Mouse (Mus musculus) fat pad, adult 2 months (tissue): ENCODE measurements around the gene Tom1l2.

Experiments
- DNase-seq: peaks from one replicate; pipeline ENCODE4 v3.0.0-alpha.2; 2011; ENCODE audit warnings: low read depth, low spot score; ENCODE audit errors: extremely low read depth

Gene Tom1l2

GRCm38 (mm10) chr11:60233235-60233634 is 119.5 kb downstream of the Tom1l2 start:
- DNase-seq = no peak

GRCm38 (mm10) chr11:60232441-60233058 is 120.2 kb downstream of the Tom1l2 start:
- DNase-seq = no peak

GRCm38 (mm10) chr11:60231951-60232350 is 120.8 kb downstream of the Tom1l2 start:
- no peak for DNase-seq

- DNase-seq = no peak
Observed at GRCm38 (mm10) chr11:60231326-60231725, 121.4 kb downstream of the Tom1l2 start.

- no peak for DNase-seq
Observed at GRCm38 (mm10) chr11:60230512-60230911, 122.2 kb downstream of the Tom1l2 start.

GRCm38 (mm10) chr11:60229821-60230220 is 122.9 kb downstream of the Tom1l2 start:
- no peak for DNase-seq

GRCm38 (mm10) chr11:60228525-60228924 is 124.2 kb downstream of the Tom1l2 start:
- no peak for DNase-seq

- DNase-seq = no peak
Observed at GRCm38 (mm10) chr11:60225874-60226273, 126.8 kb downstream of the Tom1l2 start.

- peak; percentile 97 for DNase-seq
Observed at GRCm38 (mm10) chr11:60224676-60225075, 128.0 kb downstream of the Tom1l2 start.

- DNase-seq = no peak
Observed at GRCm38 (mm10) chr11:60222469-60223236, 130.1 kb downstream of the Tom1l2 start, which contains the start of gene Srebf1. TSS of gene Srebf1 (minus strand) at chr11:60222581.

- DNase-seq = no peak
Observed at GRCm38 (mm10) chr11:60222085-60222468, 130.6 kb downstream of the Tom1l2 start.

- DNase-seq = no peak
Observed at GRCm38 (mm10) chr11:60221425-60221824, 131.3 kb downstream of the Tom1l2 start.

GRCm38 (mm10) chr11:60220291-60220804 is 132.4 kb downstream of the Tom1l2 start:
- DNase-seq = no peak

GRCm38 (mm10) chr11:60219609-60220008 is 133.1 kb downstream of the Tom1l2 start:
- no peak for DNase-seq

- no peak for DNase-seq
Observed at GRCm38 (mm10) chr11:60217467-60217866, 135.2 kb downstream of the Tom1l2 start.

- DNase-seq = no peak
Observed at GRCm38 (mm10) chr11:60216671-60217070, 136.0 kb downstream of the Tom1l2 start.

- no peak for DNase-seq
Observed at GRCm38 (mm10) chr11:60213266-60213665, 139.4 kb downstream of the Tom1l2 start.

GRCm38 (mm10) chr11:60211761-60212160 is 140.9 kb downstream of the Tom1l2 start:
- no peak for DNase-seq

GRCm38 (mm10) chr11:60211152-60211551 is 141.6 kb downstream of the Tom1l2 start:
- no peak for DNase-seq

- no peak for DNase-seq
Observed at GRCm38 (mm10) chr11:60210305-60210724, 142.4 kb downstream of the Tom1l2 start.

GRCm38 (mm10) chr11:60209933-60210249 is 142.8 kb downstream of the Tom1l2 start:
- no peak for DNase-seq

- peak; percentile 78 for DNase-seq
Observed at GRCm38 (mm10) chr11:60209217-60209932, 143.3 kb downstream of the Tom1l2 start.
